Mouse (Mus musculus) MEL (cell line): ENCODE results near the gene Myo9b. TPM values are rescaled to one million over a fixed set of nuclear protein-coding genes. Genes with fewer than 3 reads are reported as not detected.
"Not testable (repeated sequence)": the region's sequence is repeated elsewhere in the genome, so short reads cannot be mapped to it uniquely, and the experiment has no call there.

Source experiments
- DNase-seq: peaks from one replicate; pipeline ENCODE4 v3.0.0; 2011; ENCODE audit warnings: low read depth, low spot score
- H3K27ac ChIP-seq: 2 replicates; pipeline ENCODE4 v1.5.1; 2012; ENCODE audit warnings: low read depth, mild to moderate bottlenecking, control low read depth, low read length, moderate library complexity; ENCODE audit not compliant: control insufficient read depth
- H3K27me3 ChIP-seq, 2 experiments: fragments of 150-350 bp in 1 of 2; sonication (generic) in 1 of 2; 2 replicates each; pipeline ENCODE4 v1.6.1; 2012; ENCODE audit warnings: low read length in 2 of 2, mild to moderate bottlenecking in 2 of 2, improper control_type of control experiment in 1 of 2, moderate library complexity in 1 of 2; ENCODE audit not compliant: insufficient read depth in 2 of 2, control insufficient read depth in 1 of 2
- H3K36me3 ChIP-seq, 2 experiments: 2 replicates each; pipeline ENCODE4 v1.6.1; 2012 to 2014; ENCODE audit warnings: low read length in 2 of 2, improper control_type of control experiment in 1 of 2, inconsistent platforms in 1 of 2, mild to moderate bottlenecking in 1 of 2; ENCODE audit not compliant: insufficient read depth in 2 of 2, control insufficient read depth in 1 of 2
- H3K4me1 ChIP-seq, 2 experiments: fragments of 150-350 bp in 1 of 2; sonication (generic) in 1 of 2; 2 replicates each; pipeline ENCODE4 v1.6.1; 2012; ENCODE audit warnings: low read length in 2 of 2, improper control_type of control experiment in 1 of 2, mild to moderate bottlenecking in 1 of 2; ENCODE audit not compliant: insufficient read depth in 2 of 2, control insufficient read depth in 1 of 2
- H3K4me3 ChIP-seq, 2 experiments: fragments of 150-350 bp in 1 of 2; sonication (generic) in 1 of 2; 2 replicates each; pipeline ENCODE4 v1.5.1; 2012; ENCODE audit warnings: low read depth in 2 of 2, low read length in 2 of 2, mild to moderate bottlenecking in 2 of 2, moderate library complexity in 2 of 2, control low read depth in 1 of 2, improper control_type of control experiment in 1 of 2; ENCODE audit not compliant: control insufficient read depth in 1 of 2, insufficient read depth in 1 of 2
- H3K79me2 ChIP-seq: 2 replicates; pipeline ENCODE4 v1.6.1; 2012; ENCODE audit warnings: mild to moderate bottlenecking, low read length, moderate library complexity; ENCODE audit not compliant: control insufficient read depth, poor library complexity, insufficient read depth
- H3K9ac ChIP-seq: 2 replicates; pipeline ENCODE4 v1.6.1; 2012; ENCODE audit warnings: low read depth, mild to moderate bottlenecking, control low read depth, low read length, moderate library complexity; ENCODE audit not compliant: control insufficient read depth, poor library complexity, severe bottlenecking
- H3K9me3 ChIP-seq: fragments of 150-350 bp; sonication (generic); replicated peaks from 2 replicates; pipeline ENCODE4 v1.6.1; 2012; ENCODE audit warnings: mild to moderate bottlenecking, low read length, improper control_type of control experiment, moderate library complexity; ENCODE audit not compliant: insufficient read depth
- CHD1 ChIP-seq: IDR thresholded peaks from 2 replicates; pipeline ENCODE4 v1.6.1; 2012; ENCODE audit warnings: low read depth, mild to moderate bottlenecking, inconsistent platforms, low read length, improper control_type of control experiment
- CHD2 ChIP-seq: IDR thresholded peaks from 2 replicates; pipeline ENCODE4 v1.6.1; 2011; ENCODE audit warnings: low read length, improper control_type of control experiment
- E2F4 ChIP-seq: IDR thresholded peaks from 2 replicates; pipeline ENCODE4 v1.6.1; 2011; ENCODE audit warnings: low read depth, low read length, improper control_type of control experiment, borderline replicate concordance
- ELF1 ChIP-seq: IDR thresholded peaks from 2 replicates; pipeline ENCODE4 v1.6.1; 2014; ENCODE audit warnings: low read depth, mild to moderate bottlenecking, inconsistent platforms, low read length, improper control_type of control experiment, moderate library complexity
- ETS1 ChIP-seq: IDR thresholded peaks from 2 replicates; pipeline ENCODE4 v1.6.1; 2012; ENCODE audit warnings: low read depth, mild to moderate bottlenecking, inconsistent platforms, low read length, improper control_type of control experiment, moderate library complexity
- GABPA ChIP-seq: IDR thresholded peaks from 2 replicates; pipeline ENCODE4 v1.6.1; 2012; ENCODE audit warnings: low read depth, mild to moderate bottlenecking, inconsistent platforms, low read length, improper control_type of control experiment, moderate library complexity
- HCFC1 ChIP-seq: IDR thresholded peaks from 2 replicates; pipeline ENCODE4 v1.6.1; 2012; ENCODE audit warnings: low read depth, mild to moderate bottlenecking, inconsistent platforms, low read length, improper control_type of control experiment, moderate library complexity
- MYB ChIP-seq: IDR thresholded peaks from 2 replicates; pipeline ENCODE4 v1.6.1; 2011; ENCODE audit warnings: mild to moderate bottlenecking, low read depth, low read length, improper control_type of control experiment
- NELFE ChIP-seq: IDR thresholded peaks from 2 replicates; pipeline ENCODE4 v1.6.1; 2011; ENCODE audit warnings: low read depth, low read length, improper control_type of control experiment
- SIN3A ChIP-seq: IDR thresholded peaks from 2 replicates; pipeline ENCODE4 v1.6.1; 2012; ENCODE audit warnings: low read length, improper control_type of control experiment, inconsistent platforms
- TBP ChIP-seq: IDR thresholded peaks from 2 replicates; pipeline ENCODE4 v1.8.0; 2011; ENCODE audit warnings: low read depth, low read length, improper control_type of control experiment
- TCF12 ChIP-seq: IDR thresholded peaks from 2 replicates; pipeline ENCODE4 v1.6.1; 2014; ENCODE audit warnings: low read depth, mild to moderate bottlenecking, inconsistent platforms, low read length, improper control_type of control experiment, moderate library complexity
- UBTF ChIP-seq: IDR thresholded peaks from 2 replicates; pipeline ENCODE4 v1.6.1; 2012; ENCODE audit warnings: low read depth, mild to moderate bottlenecking, inconsistent platforms, low read length, improper control_type of control experiment, moderate library complexity, borderline replicate concordance; ENCODE audit not compliant: insufficient read depth
- ZC3H11A ChIP-seq: IDR thresholded peaks from 2 replicates; pipeline ENCODE4 v1.6.1; 2012; ENCODE audit warnings: low read depth, mild to moderate bottlenecking, inconsistent platforms, low read length, improper control_type of control experiment
- ZMIZ1 ChIP-seq: IDR thresholded peaks from 2 replicates; pipeline ENCODE4 v1.6.1; 2012; ENCODE audit warnings: low read depth, mild to moderate bottlenecking, inconsistent platforms, low read length, improper control_type of control experiment, moderate library complexity
- polyA plus RNA-seq, 2 experiments: library from polyadenylated mRNA; stranded (reverse) in 1 of 2; unstranded in 1 of 2; fragments of >175 nt in 1 of 2; fragments of >200 nt in 1 of 2; gene quantifications; 2 replicates each; pipeline versions ENCODE4 v1.2.1 to v1.2.4; 2012; ENCODE audit warnings: low replicate concordance in 2 of 2, low read depth in 1 of 2; ENCODE audit not compliant: insufficient read length in 2 of 2, insufficient read depth in 1 of 2, missing spikeins in 1 of 2
- total RNA-seq: library from RNA; depleted of rRNA; stranded (reverse); fragments of 300-350 nt; gene quantifications from 2 replicates; pipeline ENCODE4 v1.2.3, GENCODE M21; 2012

Myo9b gene
- total and polyA plus RNA-seq, 3 experiments = 35.8 to 54.8 (median 52.3) TPM

DNA sequence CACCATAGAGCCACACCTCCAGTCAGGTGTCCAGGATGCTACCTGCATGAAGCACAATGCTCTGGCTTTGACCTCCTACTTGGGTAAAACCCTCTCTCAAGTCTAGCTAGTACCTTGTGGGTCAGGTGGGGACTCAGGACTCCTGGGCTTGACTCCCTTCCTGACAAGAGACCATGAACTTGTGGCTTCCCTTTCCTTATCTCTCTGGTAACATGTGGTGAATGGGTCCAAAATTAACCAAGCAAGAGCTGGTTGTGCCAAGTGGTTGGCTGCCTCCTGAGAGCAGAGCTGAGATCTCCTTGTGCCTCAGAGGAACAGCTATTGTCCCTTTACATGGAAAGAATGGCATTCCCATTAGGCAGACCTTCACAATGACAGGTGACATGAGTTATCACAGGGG is 2.0 kb downstream of the Myo9b start (continued):
- no peak for TF ChIP-seq TBP
- TF ChIP-seq, all 39 proteins: peak for 10

DNA sequence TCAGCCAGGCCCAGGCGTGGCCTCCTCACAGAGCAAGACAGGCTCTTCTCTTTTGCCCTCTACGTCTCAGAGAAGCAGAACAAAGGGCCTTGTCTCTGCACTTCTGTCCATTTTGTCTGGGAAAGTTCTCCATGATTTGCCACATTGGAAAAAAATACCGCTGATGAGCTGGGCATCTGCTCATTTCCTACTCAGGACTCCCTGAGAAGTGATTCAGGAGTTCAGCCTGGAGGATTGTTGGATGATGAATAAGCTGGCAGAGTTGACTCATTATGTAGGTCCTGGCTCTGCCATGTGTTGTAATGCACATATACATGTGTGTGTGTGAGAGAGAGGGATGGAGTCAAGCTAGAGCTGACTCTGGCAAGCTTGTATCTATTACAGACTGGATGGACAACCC is 3.7 kb downstream of the Myo9b start:
- Histone ChIP-seq H3K9me3 (no peaks in the 10 kb centered on the region), H3K79me2 (peaks cover 63% of the 10 kb centered on the region), H3K27me3 (no peaks in the 10 kb centered on the region), H3K27ac (no peak overlapping the region), H3K36me3 (peaks cover 0 to 21% of the 10 kb centered on the region in 2 experiments; a peak in 3 of 4 replicates), H3K4me3 (no peak overlapping the region), H3K4me1 (peaks cover 15 to 29% of the 10 kb centered on the region in 2 experiments), H3K9ac (no peak overlapping the region)
- no peak for TF ChIP-seq ZMIZ1
- TF ChIP-seq SIN3A = no peak
- no peak for TF ChIP-seq ZC3H11A
- TF ChIP-seq TCF12 = no peak
- no peak for TF ChIP-seq MYB
- TF ChIP-seq E2F4 = no peak
- DNase-seq = no peak

DNA sequence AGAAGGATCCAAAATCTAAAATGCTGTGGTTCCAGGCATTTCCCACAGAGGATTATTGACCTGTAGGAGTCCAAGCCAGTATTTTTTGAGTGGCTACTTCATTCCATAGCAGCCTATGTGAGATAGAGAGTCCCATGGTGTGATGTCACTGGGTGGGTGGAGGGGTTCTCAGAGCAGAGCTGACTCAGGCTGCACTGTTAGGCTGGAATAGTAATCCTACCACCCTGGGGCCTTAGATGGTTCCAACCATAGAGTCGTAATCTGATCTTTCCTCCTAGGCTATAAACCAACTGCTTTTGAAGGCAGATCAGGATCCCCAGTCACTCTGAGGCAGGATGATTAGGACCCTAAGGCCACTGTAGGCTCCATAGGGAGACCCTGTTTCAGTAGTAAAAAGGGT is 6.9 kb downstream of the Myo9b start:
- Histone ChIP-seq H3K79me2 (peaks cover 51% of the 10 kb centered on the region), H3K4me1 (peaks cover 6 to 14% of the 10 kb centered on the region in 2 experiments)
- DNase-seq, H3K4me3 ChIP-seq, H3K27ac ChIP-seq, H3K9ac ChIP-seq, H3K9me3 ChIP-seq, H3K36me3 ChIP-seq, H3K27me3 ChIP-seq: not testable (repeated sequence)

DNA sequence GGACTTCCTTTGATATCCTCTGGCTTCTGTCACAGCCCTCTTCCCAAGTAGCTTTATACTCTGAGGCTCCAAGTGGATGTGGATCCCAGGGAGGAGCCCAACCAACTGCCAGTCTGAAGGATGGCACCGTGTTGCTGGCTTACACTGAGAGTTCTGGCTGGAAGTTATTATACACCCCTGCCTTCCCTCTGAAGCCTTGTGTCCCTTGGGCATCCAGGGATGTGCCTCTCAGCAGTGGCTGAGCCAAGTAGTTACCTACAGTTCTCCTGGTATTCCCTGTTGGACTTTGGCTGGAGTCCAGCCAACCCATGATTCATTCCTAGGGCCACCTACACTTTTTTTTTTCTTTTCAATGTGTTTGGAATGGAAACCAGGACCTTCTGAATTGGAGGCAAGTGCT is 9.2 kb downstream of the Myo9b start:
- not testable (repeated sequence) for H3K4me3 ChIP-seq, H3K36me3 ChIP-seq, H3K9ac ChIP-seq, H3K9me3 ChIP-seq, H3K27ac ChIP-seq, DNase-seq, H3K4me1 ChIP-seq, H3K27me3 ChIP-seq
- peaks cover 38% of the 10 kb centered on the region for H3K79me2 ChIP-seq

DNA sequence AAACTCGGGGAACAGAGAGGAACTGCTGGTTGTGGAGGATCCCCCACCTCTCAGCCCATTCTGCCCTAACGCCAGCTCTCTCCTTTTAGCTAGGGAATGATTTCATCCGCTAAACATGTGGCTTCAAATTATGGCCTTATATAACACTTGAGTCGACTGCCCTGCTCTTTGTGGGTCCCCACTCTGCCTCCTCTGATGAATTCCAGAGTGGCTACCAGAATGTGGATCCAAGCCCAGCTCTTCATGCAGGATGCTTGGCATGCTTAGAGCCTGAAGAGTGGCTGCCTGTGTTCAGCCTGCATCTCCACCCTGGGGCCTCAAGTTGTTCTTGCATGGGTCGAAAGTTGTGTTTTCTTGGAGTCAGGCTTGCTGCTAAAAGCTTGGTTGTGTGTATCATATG is 10.1 kb downstream of the Myo9b start:
- TF ChIP-seq UBTF (no peak), HCFC1 (no peak), CHD1 (no peak), E2F4 (no peak), GABPA (no peak), NELFE (no peak), ELF1 (no peak), CHD2 (no peak), ETS1 (no peak)
- Histone ChIP-seq H3K4me3 (no peak overlapping the region), H3K79me2 (peaks cover 33% of the 10 kb centered on the region), H3K4me1 (no peaks in the 10 kb centered on the region), H3K9ac (no peak overlapping the region), H3K27me3 (no peaks in the 10 kb centered on the region), H3K9me3 (no peaks in the 10 kb centered on the region), H3K36me3 (peaks cover 0 to 2% of the 10 kb centered on the region in 2 experiments; a peak in 2 of 4 replicates), H3K27ac (no peak overlapping the region)
- DNase-seq = no peak

DNA sequence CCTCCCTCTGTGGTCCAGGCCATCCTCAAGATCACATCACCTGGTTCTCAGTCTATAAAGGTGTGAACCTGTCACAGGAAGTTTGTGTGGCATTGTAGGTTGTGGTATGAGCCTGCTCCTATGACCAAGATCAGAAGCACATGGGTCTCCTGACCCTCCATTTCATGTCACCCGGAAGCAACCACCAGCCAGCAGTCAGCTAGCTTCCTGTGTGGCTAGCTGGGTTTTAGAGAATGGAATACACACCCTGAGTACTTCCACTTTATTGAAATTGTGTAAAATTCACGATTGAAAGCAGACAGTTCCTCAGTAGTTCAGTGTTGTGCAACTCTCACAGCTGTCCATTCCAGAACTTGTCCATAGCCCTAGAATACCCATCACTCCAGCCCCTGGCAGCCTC is 13.7 kb downstream of the Myo9b start:
- not testable (repeated sequence) for H3K4me3 ChIP-seq, H3K9ac ChIP-seq, DNase-seq, H3K4me1 ChIP-seq, H3K27me3 ChIP-seq, H3K36me3 ChIP-seq, H3K27ac ChIP-seq, H3K9me3 ChIP-seq
- peaks cover 26% of the 10 kb centered on the region; the same call in 1 of the 2 replicates for H3K79me2 ChIP-seq
